Mouse (Mus musculus): ENCODE results near the gene Nipal4. TPM values are rescaled to one million over a fixed set of nuclear protein-coding genes. Genes with fewer than 3 reads are reported as not detected.

Gene Nipal4
- polyA plus RNA-seq, 1 experiment from 2014 or later: 1.6 TPM

- ATAC-seq (ENCODE audit: low FRiP score) (no peak), DNase-seq (ENCODE audit: low spot score) (no peak)
- Histone ChIP-seq H3K4me3 (ENCODE audit: low read depth, low read length) (no peak overlapping the region), H3K4me2 (replicated peaks; ENCODE audit: low read depth, low read length) (no peak overlapping the region), H3K27me3 (ENCODE audit: control insufficient read depth, insufficient read depth, low read length) (no peaks in the 10 kb centered on the region), H3K36me3 (ENCODE audit: control insufficient read depth, insufficient read depth, low read length) (no peaks in the 10 kb centered on the region), H3K27ac (ENCODE audit: low read depth, low read length) (no peak overlapping the region), H3K9ac (ENCODE audit: low read depth, low read length) (no peak overlapping the region), H3K4me1 (replicated peaks; ENCODE audit: control insufficient read depth, insufficient read depth, low read length) (no peaks in the 10 kb centered on the region), H3K9me3 (ENCODE audit: control insufficient read depth, low read length) (no peaks in the 10 kb centered on the region)
- WGBS: 68% methylated on average over 4 of the region's 4 CpGs
Measured at GRCm38 (mm10) chr11:46115011-46115410, 51.3 kb downstream of the Nipal4 start.

- 88% methylated on average over 7 of the region's 7 CpGs for WGBS
- ATAC-seq (ENCODE audit: low FRiP score): no peak
Measured at GRCm38 (mm10) chr11:46114221-46114620, 52.1 kb downstream of the Nipal4 start.

GRCm38 (mm10) chr11:46113211-46113610 is 53.1 kb downstream of the Nipal4 start:
- Histone ChIP-seq H3K4me1 (replicated peaks; ENCODE audit: control insufficient read depth, insufficient read depth, low read length) (no peaks in the 10 kb centered on the region), H3K36me3 (ENCODE audit: control insufficient read depth, insufficient read depth, low read length) (no peaks in the 10 kb centered on the region), H3K9me3 (ENCODE audit: control insufficient read depth, low read length) (no peaks in the 10 kb centered on the region), H3K9ac (ENCODE audit: low read depth, low read length) (no peak overlapping the region), H3K27ac (ENCODE audit: low read depth, low read length) (no peak overlapping the region), H3K4me3 (ENCODE audit: low read depth, low read length) (no peak overlapping the region), H3K27me3 (ENCODE audit: control insufficient read depth, insufficient read depth, low read length) (no peaks in the 10 kb centered on the region), H3K4me2 (replicated peaks; ENCODE audit: low read depth, low read length) (no peak overlapping the region)
- WGBS: 89% methylated on average over 3 of the region's 3 CpGs
- DNase-seq (ENCODE audit: low spot score) (no peak), ATAC-seq (ENCODE audit: low FRiP score) (no peak)

More at GRCm38 (mm10) chr11:46114221-46114620, 52.1 kb downstream of the Nipal4 start:
- no peaks in the 10 kb centered on the region for H3K9me3 ChIP-seq (ENCODE audit: control insufficient read depth, low read length)
- H3K27ac ChIP-seq (ENCODE audit: low read depth, low read length): no peak overlapping the region
- no peak overlapping the region for H3K4me2 ChIP-seq (replicated peaks; ENCODE audit: low read depth, low read length)
- H3K27me3 ChIP-seq (ENCODE audit: control insufficient read depth, insufficient read depth, low read length): no peaks in the 10 kb centered on the region
- H3K4me3 ChIP-seq (ENCODE audit: low read depth, low read length): no peak overlapping the region
- no peak for DNase-seq (ENCODE audit: low spot score)
- no peak overlapping the region for H3K9ac ChIP-seq (ENCODE audit: low read depth, low read length)
- H3K4me1 ChIP-seq (replicated peaks; ENCODE audit: control insufficient read depth, insufficient read depth, low read length): no peaks in the 10 kb centered on the region
- no peaks in the 10 kb centered on the region for H3K36me3 ChIP-seq (ENCODE audit: control insufficient read depth, insufficient read depth, low read length)

GRCm38 (mm10) chr11:46110945-46111287 is 55.4 kb downstream of the Nipal4 start:
- ATAC-seq (ENCODE audit: low FRiP score) (no peak), DNase-seq (ENCODE audit: low spot score) (no peak)
- Histone ChIP-seq H3K27ac (ENCODE audit: low read depth, low read length) (no peak overlapping the region), H3K4me3 (ENCODE audit: low read depth, low read length) (no peak overlapping the region), H3K36me3 (ENCODE audit: control insufficient read depth, insufficient read depth, low read length) (no peaks in the 10 kb centered on the region), H3K27me3 (ENCODE audit: control insufficient read depth, insufficient read depth, low read length) (no peaks in the 10 kb centered on the region), H3K4me1 (replicated peaks; ENCODE audit: control insufficient read depth, insufficient read depth, low read length) (no peaks in the 10 kb centered on the region), H3K4me2 (replicated peaks; ENCODE audit: low read depth, low read length) (no peak overlapping the region), H3K9ac (ENCODE audit: low read depth, low read length) (no peak overlapping the region), H3K9me3 (ENCODE audit: control insufficient read depth, low read length) (no peaks in the 10 kb centered on the region)
- WGBS: 90% methylated on average over 1 of the region's 1 CpGs

GRCm38 (mm10) chr11:46110156-46110944 is 56.0 kb downstream of the Nipal4 start:
- Histone ChIP-seq H3K9me3 (ENCODE audit: control insufficient read depth, low read length) (no peaks in the 10 kb centered on the region), H3K4me3 (ENCODE audit: low read depth, low read length) (no peak overlapping the region), H3K27ac (ENCODE audit: low read depth, low read length) (no peak overlapping the region), H3K27me3 (ENCODE audit: control insufficient read depth, insufficient read depth, low read length) (no peaks in the 10 kb centered on the region), H3K4me2 (replicated peaks; ENCODE audit: low read depth, low read length) (no peak overlapping the region), H3K9ac (ENCODE audit: low read depth, low read length) (no peak overlapping the region), H3K4me1 (replicated peaks; ENCODE audit: control insufficient read depth, insufficient read depth, low read length) (no peaks in the 10 kb centered on the region), H3K36me3 (ENCODE audit: control insufficient read depth, insufficient read depth, low read length) (no peaks in the 10 kb centered on the region)
- no peak for DNase-seq (ENCODE audit: low spot score)
- 92% methylated on average over 8 of the region's 8 CpGs for WGBS
- no peak for ATAC-seq (ENCODE audit: low FRiP score)

- H3K27me3 ChIP-seq (ENCODE audit: control insufficient read depth, insufficient read depth, low read length): no peaks in the 10 kb centered on the region
- 95% methylated on average over 5 of the region's 5 CpGs for whole genome bisulfite sequencing
- H3K4me1 ChIP-seq (replicated peaks; ENCODE audit: control insufficient read depth, insufficient read depth, low read length): no peaks in the 10 kb centered on the region
- no peak overlapping the region for H3K9ac ChIP-seq (ENCODE audit: low read depth, low read length)
- H3K4me3 ChIP-seq (ENCODE audit: low read depth, low read length): no peak overlapping the region
- ATAC-seq (ENCODE audit: low FRiP score): no peak
- DNase-seq (ENCODE audit: low spot score): no peak
- no peak overlapping the region for H3K4me2 ChIP-seq (replicated peaks; ENCODE audit: low read depth, low read length)
- no peak overlapping the region for H3K27ac ChIP-seq (ENCODE audit: low read depth, low read length)
- no peaks in the 10 kb centered on the region for H3K36me3 ChIP-seq (ENCODE audit: control insufficient read depth, insufficient read depth, low read length)
- H3K9me3 ChIP-seq (ENCODE audit: control insufficient read depth, low read length): no peaks in the 10 kb centered on the region
Measured at GRCm38 (mm10) chr11:46109206-46109605, 57.1 kb downstream of the Nipal4 start.

GRCm38 (mm10) chr11:46107046-46107445 is 59.3 kb downstream of the Nipal4 start:
- Histone ChIP-seq H3K4me2 (replicated peaks; ENCODE audit: low read depth, low read length) (no peak overlapping the region), H3K36me3 (ENCODE audit: control insufficient read depth, insufficient read depth, low read length) (no peaks in the 10 kb centered on the region), H3K9me3 (ENCODE audit: control insufficient read depth, low read length) (no peaks in the 10 kb centered on the region), H3K4me3 (ENCODE audit: low read depth, low read length) (no peak overlapping the region), H3K27ac (ENCODE audit: low read depth, low read length) (no peak overlapping the region), H3K9ac (ENCODE audit: low read depth, low read length) (no peak overlapping the region), H3K4me1 (replicated peaks; ENCODE audit: control insufficient read depth, insufficient read depth, low read length) (no peaks in the 10 kb centered on the region), H3K27me3 (ENCODE audit: control insufficient read depth, insufficient read depth, low read length) (no peaks in the 10 kb centered on the region)
- DNase-seq (ENCODE audit: low spot score): no peak
- ATAC-seq (ENCODE audit: low FRiP score): no peak
- 95% methylated on average over 1 of the region's 1 CpGs for WGBS

- WGBS: 79% methylated on average over 6 of the region's 6 CpGs
- no peak overlapping the region for H3K4me3 ChIP-seq (ENCODE audit: low read depth, low read length)
- H3K4me1 ChIP-seq (replicated peaks; ENCODE audit: control insufficient read depth, insufficient read depth, low read length): no peaks in the 10 kb centered on the region
- no peak overlapping the region for H3K4me2 ChIP-seq (replicated peaks; ENCODE audit: low read depth, low read length)
- DNase-seq (ENCODE audit: low spot score) (no peak), ATAC-seq (ENCODE audit: low FRiP score) (no peak)
- no peak overlapping the region for H3K27ac ChIP-seq (ENCODE audit: low read depth, low read length)
- H3K27me3 ChIP-seq (ENCODE audit: control insufficient read depth, insufficient read depth, low read length): no peaks in the 10 kb centered on the region
- no peak overlapping the region for H3K9ac ChIP-seq (ENCODE audit: low read depth, low read length)
- no peaks in the 10 kb centered on the region for H3K9me3 ChIP-seq (ENCODE audit: control insufficient read depth, low read length)
- H3K36me3 ChIP-seq (ENCODE audit: control insufficient read depth, insufficient read depth, low read length): no peaks in the 10 kb centered on the region
Measured at GRCm38 (mm10) chr11:46102107-46102506, 64.2 kb downstream of the Nipal4 start.
